Mouse (Mus musculus): ENCODE measurements around the gene Olfr726.

Gene Olfr726

DNA sequence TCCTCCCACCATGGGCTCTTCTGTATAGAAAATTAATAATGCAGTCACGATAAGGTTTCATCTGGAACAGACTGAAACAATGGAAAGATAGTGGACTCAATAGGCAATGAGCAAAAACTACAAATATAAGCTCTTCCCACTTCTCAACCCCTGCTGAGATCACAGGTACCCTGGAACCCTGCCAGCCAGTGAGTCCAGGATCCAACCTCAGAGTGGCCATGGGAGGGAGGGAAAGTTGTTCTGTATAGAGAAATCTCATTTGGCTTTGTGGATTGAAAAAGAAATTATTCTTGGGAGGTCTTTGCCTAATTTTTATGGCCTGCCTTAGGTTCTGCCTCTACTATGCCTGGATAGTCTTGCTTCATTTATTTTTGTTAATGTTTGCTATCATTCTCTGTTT is at the start of gene Olfr726:
Gene Olfr726 (minus strand): TSS at position 101 of the 400 bp plus-strand sequence.
- DNase-seq (ENCODE audit: low spot score), result no peak

DNA sequence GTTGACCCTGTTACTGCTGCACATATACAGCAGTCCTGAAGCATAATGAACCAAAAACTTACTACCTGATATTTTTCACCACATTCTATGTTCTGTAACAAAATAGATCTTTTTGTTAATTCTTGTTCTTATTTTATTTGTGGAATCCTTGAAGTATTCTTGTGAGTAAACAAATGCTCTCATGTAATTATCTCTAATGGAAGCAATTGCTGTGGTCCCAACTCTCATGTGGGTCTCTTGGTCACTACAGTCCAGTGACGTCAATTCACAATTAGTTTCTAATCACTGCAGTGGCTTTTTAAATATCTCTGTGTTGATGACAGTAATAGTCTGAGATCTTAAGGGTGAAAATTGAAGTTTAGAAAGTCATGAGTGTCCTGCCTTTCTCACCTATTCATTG is 32.1 kb upstream of the Olfr726 start, which contains the start of gene Olfr727:
Gene Olfr727 (plus strand): TSS at position 301 of the 400 bp plus-strand sequence.
- DNase-seq (ENCODE audit: low spot score), result no peak

DNA sequence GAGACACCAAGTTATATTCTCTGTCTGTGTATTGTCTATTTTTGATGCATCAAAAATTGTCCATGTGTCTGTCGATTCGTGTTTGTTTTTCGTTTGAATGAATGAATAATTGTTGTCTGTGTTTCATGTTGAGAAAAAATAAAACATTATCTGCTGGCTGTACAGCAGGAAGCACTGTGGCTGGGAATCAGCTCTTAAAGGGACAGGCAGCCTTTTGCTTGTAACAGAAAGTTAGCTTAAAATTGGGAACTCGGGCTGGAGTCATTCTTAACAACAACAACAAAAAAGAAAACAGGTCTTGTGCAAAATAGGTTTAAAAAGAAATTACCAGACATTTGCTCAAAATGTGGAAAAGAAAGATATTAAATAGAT is 28.0 kb downstream of the Olfr726 start:
- DNase-seq (ENCODE audit: low spot score), result no peak

DNA sequence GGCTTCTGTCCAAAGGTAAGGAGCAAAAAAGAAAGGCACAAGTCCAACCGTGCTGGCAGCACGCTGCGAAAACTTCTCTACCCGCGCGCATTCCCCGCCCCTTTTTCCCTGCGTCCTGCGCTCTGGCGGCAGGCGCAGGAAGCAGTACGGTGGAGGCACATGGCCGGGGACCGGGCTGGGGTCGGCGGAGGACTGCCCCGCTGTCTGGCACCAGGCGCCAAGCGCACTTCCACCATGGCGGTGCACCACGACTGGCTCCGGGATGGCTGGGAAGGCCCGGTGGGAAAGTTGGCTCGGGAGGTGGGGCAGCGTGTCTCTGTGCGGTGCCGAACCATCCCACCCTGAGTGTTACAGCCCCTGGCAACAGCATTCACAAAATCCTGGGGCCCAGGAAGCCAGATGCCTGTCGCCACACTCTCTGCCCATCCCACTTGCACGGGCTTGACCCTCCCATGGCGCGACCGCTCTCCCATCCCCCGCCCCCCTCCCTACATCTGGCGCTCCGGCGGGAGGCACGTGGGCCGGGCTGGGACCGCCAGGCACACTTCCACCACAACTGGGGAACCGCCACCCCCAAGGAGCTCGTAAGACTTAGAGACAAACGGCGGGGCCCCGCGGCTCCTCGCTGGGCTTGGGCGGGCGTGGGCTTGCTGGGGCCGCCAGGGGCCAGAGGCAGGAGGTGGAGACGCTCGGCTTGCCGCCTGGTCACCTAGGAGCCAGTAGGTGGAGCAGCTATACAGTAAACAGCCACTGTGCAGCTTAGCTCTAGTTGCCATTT is 28.6 kb downstream of the Olfr726 start:
- DNase-seq (ENCODE audit: low spot score), result peak; percentile 19

DNA sequence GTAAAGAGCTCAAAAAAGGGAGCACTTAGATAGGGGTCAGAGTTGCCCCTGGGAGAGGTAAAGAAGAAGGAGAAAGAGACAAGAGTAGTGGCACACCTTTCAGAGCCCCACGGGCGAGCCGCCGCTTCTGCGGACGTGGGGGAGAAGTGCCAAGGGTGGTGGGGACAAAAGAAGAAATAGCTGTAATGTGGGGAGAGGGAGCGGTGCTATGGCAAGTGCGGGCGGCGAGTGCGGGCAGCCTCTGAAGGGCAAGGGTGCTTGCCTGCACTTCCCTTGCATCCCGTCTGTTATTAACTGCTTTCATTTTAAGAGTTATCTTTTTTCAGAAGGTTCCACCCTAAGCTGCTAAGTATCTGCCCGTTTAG is 29.2 kb downstream of the Olfr726 start:
- DNase-seq (ENCODE audit: low spot score), result no peak

DNA sequence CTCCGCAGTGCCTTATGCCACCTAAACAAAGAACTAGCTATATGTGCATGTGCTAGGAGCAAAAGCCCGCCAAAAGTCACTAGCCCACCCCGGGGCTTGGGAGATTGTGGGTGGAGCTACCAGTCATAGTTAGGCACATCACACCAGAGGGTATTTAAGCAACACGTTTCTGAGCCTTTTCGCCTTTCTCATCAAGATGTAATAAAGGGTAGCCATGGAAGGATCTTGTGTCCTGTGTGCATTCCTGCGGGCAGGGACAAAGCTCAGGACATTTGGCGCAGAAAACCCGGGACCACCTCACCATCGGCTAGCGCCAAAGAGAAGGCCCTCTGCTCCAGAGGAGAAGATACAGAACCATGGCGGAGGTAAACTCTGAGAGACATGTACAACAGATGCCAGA is 29.6 kb downstream of the Olfr726 start:
- no peak for DNase-seq (ENCODE audit: low spot score)

DNA sequence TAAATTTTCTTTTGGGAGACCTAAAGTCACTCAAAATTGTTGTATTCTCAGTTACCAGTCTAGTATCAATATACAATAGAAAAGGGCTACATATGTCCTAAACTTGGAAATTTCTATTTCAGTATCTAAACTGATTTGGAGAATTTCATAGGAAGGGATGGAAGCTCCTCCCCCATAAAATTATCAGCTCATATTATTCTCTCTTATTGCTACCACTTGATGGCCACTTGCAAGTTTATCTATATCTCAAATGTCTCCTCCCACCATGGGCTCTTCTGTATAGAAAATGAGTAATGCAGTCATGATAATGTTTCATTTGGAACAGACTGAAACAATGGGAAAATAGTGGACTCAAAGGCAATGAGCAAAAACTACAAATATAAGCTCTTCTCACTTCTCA is 50.5 kb downstream of the Olfr726 start, which contains the start of gene Olfr725:
Gene Olfr725 (minus strand): TSS at position 101 of the 400 bp plus-strand sequence.
- DNase-seq (ENCODE audit: low spot score), result no peak

Measured in ovary, adult 18-20 months (tissue).